Comparison of ENCODE assay signal across 29 mouse cellular contexts in genomic region chr6:10365138-10365537, GRCm38 (mm10).
DNase-seq lines count a peak whose midpoint lies in the region; ATAC-seq and TF ChIP-seq lines count a peak whose summit lies in the region.
"Had no signal": no experiment of that assay in that cellular context is flagged by ENCODE, and none has a peak within 500 bp of the region (broad histone marks: within the 10 kb centered on the region; RNA-seq: fewer than 3 reads in every experiment).

No protein-coding gene starts in this region.

- no peaks in the 10 kb centered on the region for H3K27me3 ChIP-seq in kidney, adult 2 months (replicated peaks; ENCODE audit: control insufficient read depth, insufficient read depth, low read length)
- no peaks in the 10 kb centered on the region for H3K27me3 ChIP-seq in kidney, embryonic 15.5 days
- H3K27me3 ChIP-seq: CH12.LX; embryonic facial prominence, embryonic 13.5 days; forebrain, embryonic 12.5 days; forebrain, embryonic 15.5 days; heart, embryonic 12.5 days; heart, embryonic 15.5 days; hindbrain, embryonic 15.5 days had no signal

- no peak overlapping the region for H3K9ac ChIP-seq in kidney, embryonic 15.5 days
- H3K9ac ChIP-seq: embryonic facial prominence, embryonic 13.5 days; forebrain, embryonic 12.5 days; forebrain, embryonic 15.5 days; heart, embryonic 12.5 days; heart, embryonic 15.5 days; hindbrain, embryonic 15.5 days had no signal

- TF ChIP-seq POLR2A in kidney, adult 2 months (IDR thresholded peaks at IDR 0.05; ENCODE audit: low read depth, low read length) = no peak

- peak overlapping the region; percentile 47 for H3K27ac ChIP-seq in kidney, adult 2 months (ENCODE audit: insufficient read depth, low read depth, low read length)
- H3K27ac ChIP-seq in kidney, embryonic 15.5 days = no peak overlapping the region
- H3K27ac ChIP-seq: embryonic facial prominence, embryonic 10.5 days; embryonic facial prominence, embryonic 13.5 days; forebrain, embryonic 12.5 days; forebrain, embryonic 15.5 days; heart, embryonic 15.5 days; hindbrain, embryonic 15.5 days had no signal

- H3K4me3 ChIP-seq in kidney, adult 2 months (ENCODE audit: insufficient read depth, low read depth, low read length) = no peak overlapping the region
- H3K4me3 ChIP-seq in kidney, embryonic 15.5 days (replicated peaks) = no peak overlapping the region
- H3K4me3 ChIP-seq: embryonic facial prominence, embryonic 10.5 days; embryonic facial prominence, embryonic 13.5 days; erythroblast, embryonic 14.5 days; forebrain, embryonic 12.5 days; forebrain, embryonic 15.5 days; heart, embryonic 12.5 days; heart, embryonic 15.5 days; hindbrain, embryonic 15.5 days had no signal

- H3K36me3 ChIP-seq in kidney, adult 2 months (ENCODE audit: control insufficient read depth, insufficient read depth, low read length) = no peaks in the 10 kb centered on the region
- no peaks in the 10 kb centered on the region for H3K36me3 ChIP-seq in kidney, embryonic 15.5 days
- H3K36me3 ChIP-seq: embryonic facial prominence, embryonic 10.5 days; embryonic facial prominence, embryonic 13.5 days; forebrain, embryonic 12.5 days; forebrain, embryonic 15.5 days; G1E; heart, embryonic 12.5 days; heart, embryonic 15.5 days; hindbrain, embryonic 15.5 days had no signal

- TF ChIP-seq CTCF in kidney, adult 2 months (conservative IDR thresholded peaks at IDR 0.05; ENCODE audit: insufficient read depth, insufficient read length, low read depth, low read length) = no peak

- no peak overlapping the region for H3K4me2 ChIP-seq in kidney, embryonic 15.5 days
- H3K4me2 ChIP-seq: embryonic facial prominence, embryonic 13.5 days; forebrain, embryonic 12.5 days; forebrain, embryonic 15.5 days; heart, embryonic 12.5 days; heart, embryonic 15.5 days; hindbrain, embryonic 15.5 days had no signal

- peaks cover 3% of the 10 kb centered on the region; the same call in 1 of the 2 replicates for H3K4me1 ChIP-seq in kidney, adult 2 months (ENCODE audit: control insufficient read depth, insufficient read depth, low read length)
- no peaks in the 10 kb centered on the region for H3K4me1 ChIP-seq in kidney, embryonic 15.5 days
- H3K4me1 ChIP-seq: embryonic facial prominence, embryonic 10.5 days; embryonic facial prominence, embryonic 13.5 days; forebrain, embryonic 12.5 days; forebrain, embryonic 15.5 days; heart, embryonic 12.5 days; heart, embryonic 15.5 days; hindbrain, embryonic 15.5 days had no signal

- peak; percentile 73; the same call in 1 of the 2 replicates for ATAC-seq in kidney, embryonic 15.5 days (replicated peaks; ENCODE audit: low FRiP score)
- ATAC-seq: forebrain, embryonic 15.5 days had no signal

- no peaks in the 10 kb centered on the region for H3K9me3 ChIP-seq in kidney, embryonic 15.5 days (replicated peaks)
- H3K9me3 ChIP-seq: embryonic facial prominence, embryonic 10.5 days; embryonic facial prominence, embryonic 13.5 days; forebrain, embryonic 12.5 days; forebrain, embryonic 15.5 days; G1E; heart, embryonic 12.5 days; heart, embryonic 15.5 days; hindbrain, embryonic 15.5 days had no signal

- DNase-seq in kidney, adult 2 months = peak; percentile 82
- DNase-seq in kidney, adult 18-20 months = no peak
- DNase-seq in kidney, postnatal 10 days = peak; percentile 5
- peak; percentile 16 to 73 for DNase-seq in kidney, postnatal 36 days
- DNase-seq in right cerebral cortex, postnatal 36 days (ENCODE audit: low spot score in 2 of 2) = no peak
- no peak for DNase-seq in right cerebral cortex, postnatal 10 days (ENCODE audit: low spot score in 2 of 2)
- no peak for DNase-seq in urinary bladder, postnatal 25 days (ENCODE audit: low spot score)
- DNase-seq: adrenal gland, adult 2 months; adrenal gland, postnatal 14 days; B cell, adult 2 months; cerebellum, adult 11 months; cerebellum, adult 2 months; cerebellum, adult 9-11 months; cerebellum, postnatal 25 days; gastrocnemius, postnatal 25 days; heart, adult 18-20 months; heart, postnatal 10 days; heart, postnatal 36 days had no signal

Comparison
In these comparisons a context has a peak if more than half of its experiments do, and no peak if none do; other contexts are left out.
1. DNase-seq: peak in kidney, adult 2 months (single experiment), kidney, postnatal 10 days (single experiment) and kidney, postnatal 36 days (2 of 2); none in kidney, adult 18-20 months (single experiment), right cerebral cortex, postnatal 36 days (0 of 2), right cerebral cortex, postnatal 10 days (0 of 2) and urinary bladder, postnatal 25 days (single experiment).